Mouse (Mus musculus): ENCODE results near the gene Gpc6. TPM values are rescaled to one million over a fixed set of nuclear protein-coding genes. Genes with fewer than 3 reads are reported as not detected.

The Gpc6 gene
- polyA plus RNA-seq, 1 experiment from 2014 or later = 11.4 TPM

DNA sequence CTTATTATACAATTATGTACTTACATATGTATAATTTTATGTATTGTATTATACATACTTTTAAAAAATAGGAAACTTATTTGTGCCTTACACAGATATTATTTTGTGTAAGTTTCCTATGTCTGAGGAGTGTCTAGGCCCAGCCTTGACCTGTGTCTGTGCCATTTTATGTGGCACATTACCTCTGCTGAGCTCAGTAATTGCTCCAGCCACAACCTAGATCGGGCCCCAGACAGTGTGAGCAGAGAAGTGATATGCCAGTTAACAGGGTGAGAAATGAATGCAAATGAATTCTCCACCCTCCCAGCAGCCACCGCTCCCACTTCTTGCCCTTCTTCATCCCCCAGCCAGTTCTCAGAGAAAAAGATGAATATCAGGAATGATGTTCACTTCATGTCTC is 848.3 kb downstream of the Gpc6 start:
- Histone ChIP-seq H3K4me1 (replicated peaks; ENCODE audit: control insufficient read depth, insufficient read depth) (no peaks in the 10 kb centered on the region), H3K27ac (replicated peaks) (no peak overlapping the region), H3K9me3 (ENCODE audit: control insufficient read depth, low read length) (no peaks in the 10 kb centered on the region), H3K4me2 (replicated peaks; ENCODE audit: low read depth) (no peak overlapping the region), H3K36me3 (ENCODE audit: control insufficient read depth, insufficient read depth, low read length) (no peaks in the 10 kb centered on the region), H3K27me3 (ENCODE audit: control insufficient read depth, insufficient read depth, low read length) (no peaks in the 10 kb centered on the region), H3K4me3 (ENCODE audit: low read depth, low read length) (no peak overlapping the region), H3K9ac (ENCODE audit: low read length) (no peak overlapping the region)
- ATAC-seq (ENCODE audit: low FRiP score, low TSS enrichment) (no peak), DNase-seq (ENCODE audit: low spot score) (no peak)
- 84% methylated on average over 2 of the region's 2 CpGs for WGBS
- no peak for TF ChIP-seq CTCF (IDR thresholded peaks at IDR 0.05; ENCODE audit: low read depth)
- TF ChIP-seq EP300 (optimal IDR thresholded peaks at IDR 0.05) = no peak

DNA sequence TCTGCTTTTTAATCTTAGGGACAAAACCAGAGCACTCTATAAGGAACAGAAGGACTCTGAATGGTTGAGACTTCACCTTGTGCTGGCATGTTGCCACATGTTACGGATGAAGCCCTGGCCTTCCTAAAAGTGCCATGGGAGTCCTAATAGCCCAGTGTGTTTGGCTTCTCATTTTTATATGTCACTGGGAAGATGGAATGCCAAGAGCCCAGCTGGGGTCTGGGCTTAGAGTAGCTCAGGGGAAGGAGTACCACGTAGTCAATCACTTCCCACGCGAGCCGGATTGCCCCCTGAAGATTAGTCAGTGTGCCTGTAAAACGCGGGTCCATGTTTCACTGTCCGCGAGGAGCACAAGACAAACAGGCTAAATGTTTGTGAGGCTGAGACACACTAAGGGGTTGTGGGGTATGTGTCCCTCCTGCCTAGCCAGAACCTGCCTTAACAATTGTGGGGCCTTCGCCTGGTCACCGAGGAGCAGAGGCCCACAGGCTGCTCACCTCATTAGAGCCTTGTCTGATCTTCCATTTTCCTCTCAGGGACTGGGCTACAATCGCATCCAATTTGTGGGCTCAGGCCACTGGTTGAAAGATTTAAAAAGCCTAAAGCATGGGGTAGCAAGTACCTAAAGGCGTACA is 852.9 kb downstream of the Gpc6 start:
- TF ChIP-seq EP300 (optimal IDR thresholded peaks at IDR 0.05) (no peak), CTCF (IDR thresholded peaks at IDR 0.05; ENCODE audit: low read depth) (no peak)
- H3K4me1 ChIP-seq (replicated peaks; ENCODE audit: control insufficient read depth, insufficient read depth) = no peaks in the 10 kb centered on the region
- no peak overlapping the region for H3K9ac ChIP-seq (ENCODE audit: low read length)
- no peak overlapping the region for H3K4me2 ChIP-seq (replicated peaks; ENCODE audit: low read depth)
- WGBS = 78% methylated on average over 13 of the region's 13 CpGs
- no peaks in the 10 kb centered on the region for H3K27me3 ChIP-seq (ENCODE audit: control insufficient read depth, insufficient read depth, low read length)
- H3K27ac ChIP-seq (replicated peaks) = no peak overlapping the region
- H3K36me3 ChIP-seq (ENCODE audit: control insufficient read depth, insufficient read depth, low read length) = no peaks in the 10 kb centered on the region
- H3K4me3 ChIP-seq (ENCODE audit: low read depth, low read length) = no peak overlapping the region
- no peaks in the 10 kb centered on the region for H3K9me3 ChIP-seq (ENCODE audit: control insufficient read depth, low read length)
- no peak for ATAC-seq (ENCODE audit: low FRiP score, low TSS enrichment)
- no peak for DNase-seq (ENCODE audit: low spot score)

DNA sequence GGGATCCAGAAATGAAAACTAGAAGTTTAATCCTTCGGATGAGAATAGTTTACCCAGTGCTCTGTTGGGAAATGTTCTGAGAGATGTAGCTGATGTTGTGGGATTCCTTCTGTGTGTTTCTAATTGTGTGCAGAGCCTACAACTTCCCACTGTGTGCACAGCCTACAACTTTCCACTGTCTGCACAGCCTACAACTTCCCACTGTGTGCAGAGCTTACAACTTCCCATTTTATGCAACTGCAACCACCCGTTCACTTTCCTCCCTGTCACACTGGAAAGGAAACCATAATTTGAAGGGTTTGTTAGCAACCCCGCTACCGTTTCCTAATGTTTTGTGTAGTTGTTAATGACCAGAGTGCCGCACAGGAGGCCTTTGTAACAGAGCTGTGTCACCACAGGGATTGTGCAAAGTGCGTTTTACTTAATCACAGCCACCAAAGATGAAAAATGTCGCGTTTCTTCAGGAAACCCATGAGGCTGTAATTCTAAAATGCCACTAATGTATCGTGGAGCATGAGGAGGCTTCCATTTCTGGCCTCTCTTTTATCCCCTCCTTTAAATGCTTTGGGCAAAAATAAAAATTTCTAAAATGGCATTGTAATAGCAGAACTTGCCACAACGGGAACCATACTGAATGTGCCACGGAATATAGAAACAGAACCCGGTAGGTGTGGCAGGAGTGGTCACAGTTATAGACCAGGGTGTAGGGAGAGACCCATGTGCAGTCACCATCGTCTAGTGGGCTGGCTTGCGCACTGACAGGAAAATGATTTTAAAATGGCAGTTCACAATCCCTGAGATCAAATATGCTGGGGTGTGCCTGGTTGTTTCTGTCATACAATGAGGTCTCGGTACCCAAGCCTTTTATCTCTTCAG is 853.7 kb downstream of the Gpc6 start:
- Histone ChIP-seq H3K27ac (replicated peaks) (no peak overlapping the region), H3K4me3 (ENCODE audit: low read depth, low read length) (no peak overlapping the region), H3K9ac (ENCODE audit: low read length) (no peak overlapping the region), H3K27me3 (ENCODE audit: control insufficient read depth, insufficient read depth, low read length) (no peaks in the 10 kb centered on the region), H3K36me3 (ENCODE audit: control insufficient read depth, insufficient read depth, low read length) (no peaks in the 10 kb centered on the region), H3K4me1 (replicated peaks; ENCODE audit: control insufficient read depth, insufficient read depth) (no peaks in the 10 kb centered on the region), H3K9me3 (ENCODE audit: control insufficient read depth, low read length) (no peaks in the 10 kb centered on the region), H3K4me2 (replicated peaks; ENCODE audit: low read depth) (no peak overlapping the region)
- ATAC-seq (ENCODE audit: low FRiP score, low TSS enrichment) (no peak), DNase-seq (ENCODE audit: low spot score) (no peak)
- TF ChIP-seq CTCF (IDR thresholded peaks at IDR 0.05; ENCODE audit: low read depth) (no peak), EP300 (optimal IDR thresholded peaks at IDR 0.05) (no peak)
- 82% methylated on average over 15 of the region's 15 CpGs for WGBS

DNA sequence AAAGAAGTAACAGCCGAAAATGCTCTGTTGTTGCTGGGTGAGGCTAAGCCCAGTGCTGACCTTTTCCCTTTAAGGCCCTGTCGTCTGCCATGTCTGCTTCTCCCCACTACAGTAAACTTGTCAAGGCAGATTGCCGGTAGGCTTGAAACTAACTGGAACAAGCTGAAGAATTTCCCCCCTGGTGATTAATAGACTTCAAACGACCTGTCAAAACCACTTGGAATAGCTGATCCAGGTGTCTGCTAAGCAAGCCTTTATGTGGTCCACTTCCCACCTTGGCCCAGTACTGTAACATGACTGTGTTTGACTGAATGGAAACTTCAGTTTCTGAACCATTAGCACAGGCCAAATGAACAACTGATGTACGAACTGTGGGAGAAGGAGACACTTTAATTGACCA is 856.6 kb downstream of the Gpc6 start:
- H3K4me2 ChIP-seq (replicated peaks; ENCODE audit: low read depth) = no peak overlapping the region
- H3K36me3 ChIP-seq (ENCODE audit: control insufficient read depth, insufficient read depth, low read length) = no peaks in the 10 kb centered on the region
- TF ChIP-seq CTCF (IDR thresholded peaks at IDR 0.05; ENCODE audit: low read depth) = no peak
- no peak for TF ChIP-seq EP300 (optimal IDR thresholded peaks at IDR 0.05)
- H3K4me1 ChIP-seq (replicated peaks; ENCODE audit: control insufficient read depth, insufficient read depth) = no peaks in the 10 kb centered on the region
- ATAC-seq (ENCODE audit: low FRiP score, low TSS enrichment) = no peak
- 56% methylated on average over 5 of the region's 5 CpGs for WGBS
- H3K9ac ChIP-seq (ENCODE audit: low read length) = no peak overlapping the region
- DNase-seq (ENCODE audit: low spot score) = no peak
- no peaks in the 10 kb centered on the region for H3K9me3 ChIP-seq (ENCODE audit: control insufficient read depth, low read length)
- H3K4me3 ChIP-seq (ENCODE audit: low read depth, low read length) = no peak overlapping the region
- no peaks in the 10 kb centered on the region for H3K27me3 ChIP-seq (ENCODE audit: control insufficient read depth, insufficient read depth, low read length)
- H3K27ac ChIP-seq (replicated peaks) = no peak overlapping the region

DNA sequence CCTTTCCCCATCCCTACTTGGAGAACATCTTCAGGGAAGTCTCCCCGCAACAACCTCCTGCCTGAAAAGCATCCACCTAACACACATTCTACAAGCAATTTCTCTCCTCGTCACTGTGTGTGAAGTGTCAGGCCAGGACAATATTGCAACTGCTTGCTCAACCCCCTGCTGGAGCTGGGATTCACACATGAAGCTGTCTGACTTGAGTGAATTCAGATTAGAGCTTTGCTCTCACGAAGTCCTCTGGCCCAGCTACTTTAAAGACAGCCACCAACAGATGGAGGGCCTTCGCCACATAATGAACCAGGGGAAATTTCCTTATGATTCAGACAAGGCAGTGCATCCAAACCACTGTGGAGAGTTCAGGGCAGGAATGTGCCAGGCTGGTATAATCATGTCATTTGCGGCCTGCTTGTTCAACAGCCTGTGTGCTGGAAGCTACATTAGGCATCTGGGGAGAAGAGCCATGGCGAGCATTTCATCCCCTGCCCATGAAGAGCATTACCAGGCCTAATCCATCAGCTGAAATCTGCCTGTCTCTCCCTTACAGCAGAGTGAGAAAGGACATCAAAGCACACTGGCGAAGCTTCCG is 858.7 kb downstream of the Gpc6 start:
- ATAC-seq (ENCODE audit: low FRiP score, low TSS enrichment) (no peak), DNase-seq (ENCODE audit: low spot score) (no peak)
- Histone ChIP-seq H3K4me3 (ENCODE audit: low read depth, low read length) (no peak overlapping the region), H3K9ac (ENCODE audit: low read length) (no peak overlapping the region), H3K4me2 (replicated peaks; ENCODE audit: low read depth) (no peak overlapping the region), H3K4me1 (replicated peaks; ENCODE audit: control insufficient read depth, insufficient read depth) (no peaks in the 10 kb centered on the region), H3K36me3 (ENCODE audit: control insufficient read depth, insufficient read depth, low read length) (no peaks in the 10 kb centered on the region), H3K9me3 (ENCODE audit: control insufficient read depth, low read length) (no peaks in the 10 kb centered on the region), H3K27me3 (ENCODE audit: control insufficient read depth, insufficient read depth, low read length) (no peaks in the 10 kb centered on the region), H3K27ac (replicated peaks) (no peak overlapping the region)
- 82% methylated on average over 8 of the region's 8 CpGs for WGBS
- no peak for TF ChIP-seq EP300 (optimal IDR thresholded peaks at IDR 0.05)
- TF ChIP-seq CTCF (IDR thresholded peaks at IDR 0.05; ENCODE audit: low read depth) = no peak

DNA sequence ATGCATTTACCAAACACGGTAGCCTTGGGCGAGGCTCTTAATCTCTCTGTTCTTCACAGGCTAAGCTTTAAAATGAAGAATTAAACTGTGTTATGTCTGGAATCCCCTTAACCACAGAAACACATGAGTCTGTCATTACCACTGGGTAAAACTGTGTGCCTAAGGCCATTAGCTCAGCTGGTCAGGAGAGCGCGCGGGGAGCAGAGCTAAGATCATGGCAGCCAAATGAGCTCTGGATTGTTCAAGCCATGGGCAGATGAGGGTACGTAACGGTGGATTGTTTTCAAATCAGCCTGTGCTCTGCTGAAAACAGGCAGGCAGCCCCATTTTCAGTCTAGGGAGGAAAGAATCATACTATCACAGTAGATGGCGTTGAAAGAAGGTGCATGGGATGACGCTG is 859.8 kb downstream of the Gpc6 start:
- TF ChIP-seq EP300 (optimal IDR thresholded peaks at IDR 0.05) (no peak), CTCF (IDR thresholded peaks at IDR 0.05; ENCODE audit: low read depth) (no peak)
- no peak overlapping the region for H3K4me3 ChIP-seq (ENCODE audit: low read depth, low read length)
- no peak overlapping the region for H3K9ac ChIP-seq (ENCODE audit: low read length)
- no peaks in the 10 kb centered on the region for H3K9me3 ChIP-seq (ENCODE audit: control insufficient read depth, low read length)
- H3K27me3 ChIP-seq (ENCODE audit: control insufficient read depth, insufficient read depth, low read length) = no peaks in the 10 kb centered on the region
- H3K27ac ChIP-seq (replicated peaks) = no peak overlapping the region
- 90% methylated on average over 9 of the region's 9 CpGs for whole genome bisulfite sequencing
- H3K4me2 ChIP-seq (replicated peaks; ENCODE audit: low read depth) = no peak overlapping the region
- H3K36me3 ChIP-seq (ENCODE audit: control insufficient read depth, insufficient read depth, low read length) = no peaks in the 10 kb centered on the region
- no peak for ATAC-seq (ENCODE audit: low FRiP score, low TSS enrichment)
- DNase-seq (ENCODE audit: low spot score) = no peak
- no peaks in the 10 kb centered on the region for H3K4me1 ChIP-seq (replicated peaks; ENCODE audit: control insufficient read depth, insufficient read depth)

Measured in stomach, postnatal 0 days (tissue).